Mouse (Mus musculus): ENCODE results near the gene Rab40c. TPM values are rescaled to one million over a fixed set of nuclear protein-coding genes. Genes with fewer than 3 reads are reported as not detected.

Rab40c gene
- total and polyA plus RNA-seq, 3 experiments = 9.3 to 12.4 (median 10.8) TPM

DNA sequence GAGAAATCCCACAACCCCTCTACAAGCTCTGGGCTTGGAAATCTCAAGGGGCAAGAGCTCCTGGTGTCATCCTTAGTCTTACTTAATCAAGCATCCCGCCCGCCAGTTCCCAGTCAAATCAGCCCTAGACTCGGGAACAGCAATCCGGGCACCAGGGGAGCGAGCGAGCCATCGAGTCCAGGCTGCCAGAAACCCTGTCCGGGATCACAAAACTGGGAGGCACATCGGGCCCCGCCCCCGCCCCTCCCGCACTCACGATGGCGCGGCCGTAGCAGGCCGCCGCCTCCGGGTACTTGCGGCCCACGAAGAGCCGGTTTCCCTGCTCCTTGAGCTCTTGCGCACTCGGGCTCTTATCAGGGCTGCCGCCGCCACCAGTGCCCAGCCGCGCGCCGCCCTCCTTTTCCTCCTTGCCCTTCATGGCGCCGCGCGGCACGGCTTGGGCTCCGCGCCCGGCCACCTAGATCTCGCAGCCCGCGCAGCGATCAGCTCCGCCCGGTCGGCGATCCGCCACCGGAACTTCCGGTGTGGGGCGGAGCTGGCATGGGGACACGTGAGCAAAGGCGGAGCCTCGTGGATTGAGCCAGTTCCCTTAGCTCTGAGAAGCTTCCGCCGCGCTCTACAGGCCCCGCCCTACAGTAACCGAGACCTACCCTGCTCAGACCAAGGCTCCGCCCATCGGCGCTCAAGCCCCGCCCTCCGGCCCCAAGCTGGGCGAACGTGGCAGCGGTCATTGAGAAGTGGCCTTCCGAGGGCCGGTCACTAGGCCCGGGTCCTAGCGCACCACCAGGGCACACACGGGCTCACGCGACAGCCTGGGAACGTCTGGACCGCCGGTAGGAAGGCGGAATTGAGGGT is 86.9 kb downstream of the Rab40c start:
- H3K4me1 ChIP-seq (ENCODE audit: insufficient read depth, low read depth, low read length) = peaks cover 83% of the 10 kb centered on the region
- ATAC-seq (ENCODE audit: extremely low read depth, insufficient number of reproducible peaks, low FRiP score, poor library complexity, severe bottlenecking) (peak; percentile 92), DNase-seq (ENCODE audit: low spot score) (peak; percentile 99)
- peak overlapping the region; percentile 81 for H3K4me3 ChIP-seq (ENCODE audit: low read depth, low read length)
- no peaks in the 10 kb centered on the region for H3K27me3 ChIP-seq (ENCODE audit: insufficient read depth, low read length)
- peaks cover 85% of the 10 kb centered on the region for H3K36me3 ChIP-seq (replicated peaks)
- TF ChIP-seq GATA1 (IDR thresholded peaks at IDR 0.05; ENCODE audit: borderline replicate concordance, low read length) = no peak
- no peak for TF ChIP-seq CTCF (IDR thresholded peaks at IDR 0.05; ENCODE audit: low read depth, low read length)
- TF ChIP-seq TAL1 (conservative IDR thresholded peaks at IDR 0.05; ENCODE audit: low read depth, low read length) = no peak
- no peak for TF ChIP-seq POLR2AphosphoS5 (IDR thresholded peaks at IDR 0.05; ENCODE audit: insufficient replicate concordance, low read depth, low read length)
- TF ChIP-seq GATA2 (IDR thresholded peaks at IDR 0.05; ENCODE audit: borderline replicate concordance, low read depth, low read length) = no peak
- H3K9me3 ChIP-seq (replicated peaks) = no peaks in the 10 kb centered on the region

Other genes with a start within 250 kb of the Rab40c start
Only the 20 nearest of the 32 such genes appear.
- 7.0 and 11.7 TPM in 2 replicates for gene Haghl, start 134.1 kb downstream of the Rab40c start, total RNA-seq (2014; fragmentation: Nextera tagmentation)
- gene Haghl, start 134.1 kb downstream of the Rab40c start, total RNA-seq (2017) = 15.5 and 17.1 TPM in 2 replicates
- 15.4 and 17.1 TPM in 2 replicates for gene Haghl, start 134.1 kb downstream of the Rab40c start, polyA plus RNA-seq (2012)
- gene Ccdc78, start 133.1 kb downstream of the Rab40c start, total RNA-seq (2014; fragmentation: Nextera tagmentation) = not detected in 2 replicates
- gene Ccdc78, start 133.1 kb downstream of the Rab40c start, total RNA-seq (2017) = 0.06 and 0.22 TPM in 2 replicates
- gene Ccdc78, start 133.1 kb downstream of the Rab40c start, polyA plus RNA-seq (2012) = 0.05 TPM in 1 of 2 replicates, not detected in the other
- 24.1 and 24.8 TPM in 2 replicates for gene Fam173a, start 126.8 kb downstream of the Rab40c start, total RNA-seq (2014; fragmentation: Nextera tagmentation)
- 45.1 and 50.5 TPM in 2 replicates for gene Fam173a, start 126.8 kb downstream of the Rab40c start, total RNA-seq (2017)
- gene Fam173a, start 126.8 kb downstream of the Rab40c start, polyA plus RNA-seq (2012) = 16.1 and 20.5 TPM in 2 replicates
- gene AC134908.4, start 124.1 kb downstream of the Rab40c start, total RNA-seq (2014; fragmentation: Nextera tagmentation) = not detected in 2 replicates
- gene AC134908.4, start 124.1 kb downstream of the Rab40c start, total RNA-seq (2017) = not detected in 2 replicates
- not detected in 2 replicates for gene AC134908.4, start 124.1 kb downstream of the Rab40c start, polyA plus RNA-seq (2012)
- gene Metrn, start 122.6 kb downstream of the Rab40c start, total RNA-seq (2014; fragmentation: Nextera tagmentation) = 15.3 and 19.7 TPM in 2 replicates
- 22.3 and 36.9 TPM in 2 replicates for gene Metrn, start 122.6 kb downstream of the Rab40c start, total RNA-seq (2017)
- gene Metrn, start 122.6 kb downstream of the Rab40c start, polyA plus RNA-seq (2012) = 129 and 172 TPM in 2 replicates
- gene Fbxl16, start 110.6 kb downstream of the Rab40c start, total RNA-seq (2014; fragmentation: Nextera tagmentation) = not detected in 2 replicates
- 0.05 TPM in 1 of 2 replicates, not detected in the other for gene Fbxl16, start 110.6 kb downstream of the Rab40c start, total RNA-seq (2017)
- gene Fbxl16, start 110.6 kb downstream of the Rab40c start, polyA plus RNA-seq (2012) = 0.01 and 0.03 TPM in 2 replicates
- 13.8 and 13.9 TPM in 2 replicates for gene Wdr24, start 96.1 kb downstream of the Rab40c start, total RNA-seq (2014; fragmentation: Nextera tagmentation)
- 23.5 and 25.8 TPM in 2 replicates for gene Wdr24, start 96.1 kb downstream of the Rab40c start, total RNA-seq (2017)
- gene Wdr24, start 96.1 kb downstream of the Rab40c start, polyA plus RNA-seq (2012) = 4.8 and 8.6 TPM in 2 replicates
- 0.90 and 1.9 TPM in 2 replicates for gene Jmjd8, start 90.9 kb downstream of the Rab40c start, total RNA-seq (2014; fragmentation: Nextera tagmentation)
- gene Jmjd8, start 90.9 kb downstream of the Rab40c start, total RNA-seq (2017) = 1.9 and 2.0 TPM in 2 replicates
- gene Jmjd8, start 90.9 kb downstream of the Rab40c start, polyA plus RNA-seq (2012) = 0.08 and 0.11 TPM in 2 replicates
- gene Stub1, start 86.3 kb downstream of the Rab40c start, total RNA-seq (2014; fragmentation: Nextera tagmentation) = 29.1 and 30.1 TPM in 2 replicates
- 90.8 and 97.3 TPM in 2 replicates for gene Stub1, start 86.3 kb downstream of the Rab40c start, total RNA-seq (2017)
- 70.9 and 81.7 TPM in 2 replicates for gene Stub1, start 86.3 kb downstream of the Rab40c start, polyA plus RNA-seq (2012)
- 4.8 and 5.5 TPM in 2 replicates for gene Rhbdl1, start 82.4 kb downstream of the Rab40c start, total RNA-seq (2014; fragmentation: Nextera tagmentation)
- gene Rhbdl1, start 82.4 kb downstream of the Rab40c start, total RNA-seq (2017) = 0.87 and 1.4 TPM in 2 replicates
- 2.7 and 3.1 TPM in 2 replicates for gene Rhbdl1, start 82.4 kb downstream of the Rab40c start, polyA plus RNA-seq (2012)
- 1.1 and 2.9 TPM in 2 replicates for gene Gm20683, start 78.0 kb downstream of the Rab40c start, total RNA-seq (2014; fragmentation: Nextera tagmentation)
- 3.0 and 3.1 TPM in 2 replicates for gene Gm20683, start 78.0 kb downstream of the Rab40c start, total RNA-seq (2017)
- gene Gm20683, start 78.0 kb downstream of the Rab40c start, polyA plus RNA-seq (2012) = 9.7 and 12.4 TPM in 2 replicates
- gene Rhot2, start 74.9 kb downstream of the Rab40c start, total RNA-seq (2014; fragmentation: Nextera tagmentation) = 31.2 and 41.2 TPM in 2 replicates
- gene Rhot2, start 74.9 kb downstream of the Rab40c start, total RNA-seq (2017) = 17.7 and 20.0 TPM in 2 replicates
- 142 and 151 TPM in 2 replicates for gene Rhot2, start 74.9 kb downstream of the Rab40c start, polyA plus RNA-seq (2012)
- 14.6 and 42.2 TPM in 2 replicates for gene Wdr90, start 58.2 kb downstream of the Rab40c start, total RNA-seq (2014; fragmentation: Nextera tagmentation)
- 11.8 and 14.2 TPM in 2 replicates for gene Wdr90, start 58.2 kb downstream of the Rab40c start, total RNA-seq (2017)
- 9.0 and 17.0 TPM in 2 replicates for gene Wdr90, start 58.2 kb downstream of the Rab40c start, polyA plus RNA-seq (2012)
- 8.2 and 8.7 TPM in 2 replicates for gene Mcrip2, start 51.0 kb downstream of the Rab40c start, total RNA-seq (2014; fragmentation: Nextera tagmentation)
- 4.4 and 9.4 TPM in 2 replicates for gene Mcrip2, start 51.0 kb downstream of the Rab40c start, total RNA-seq (2017)
- gene Mcrip2, start 51.0 kb downstream of the Rab40c start, polyA plus RNA-seq (2012) = 77.6 and 103 TPM in 2 replicates
- 13.9 and 19.0 TPM in 2 replicates for gene Mettl26, start 44.7 kb downstream of the Rab40c start, total RNA-seq (2014; fragmentation: Nextera tagmentation)
- 12.4 and 16.7 TPM in 2 replicates for gene Mettl26, start 44.7 kb downstream of the Rab40c start, total RNA-seq (2017)
- gene Mettl26, start 44.7 kb downstream of the Rab40c start, polyA plus RNA-seq (2012) = 30.2 and 34.4 TPM in 2 replicates
- 1.1 and 1.4 TPM in 2 replicates for gene Wfikkn1, start 38.9 kb downstream of the Rab40c start, total RNA-seq (2014; fragmentation: Nextera tagmentation)
- gene Wfikkn1, start 38.9 kb downstream of the Rab40c start, total RNA-seq (2017) = 0.55 and 0.58 TPM in 2 replicates
- 0.51 and 0.57 TPM in 2 replicates for gene Wfikkn1, start 38.9 kb downstream of the Rab40c start, polyA plus RNA-seq (2012)
- gene Pigq, start 25.2 kb upstream of the Rab40c start, total RNA-seq (2014; fragmentation: Nextera tagmentation) = 116 and 431 TPM in 2 replicates
- 41.4 and 42.1 TPM in 2 replicates for gene Pigq, start 25.2 kb upstream of the Rab40c start, total RNA-seq (2017)
- 81.8 and 136 TPM in 2 replicates for gene Pigq, start 25.2 kb upstream of the Rab40c start, polyA plus RNA-seq (2012)
- gene Nhlrc4, start 25.2 kb upstream of the Rab40c start, total RNA-seq (2014; fragmentation: Nextera tagmentation) = 0.38 and 1.7 TPM in 2 replicates
- gene Nhlrc4, start 25.2 kb upstream of the Rab40c start, total RNA-seq (2017) = 0.33 TPM in 1 of 2 replicates, not detected in the other
- gene Nhlrc4, start 25.2 kb upstream of the Rab40c start, polyA plus RNA-seq (2012) = 1.1 and 2.7 TPM in 2 replicates
- gene A930017K11Rik, start 32.8 kb upstream of the Rab40c start, total RNA-seq (2014; fragmentation: Nextera tagmentation) = not detected in 2 replicates
- 0.06 TPM in 1 of 2 replicates, not detected in the other for gene A930017K11Rik, start 32.8 kb upstream of the Rab40c start, total RNA-seq (2017)
- gene A930017K11Rik, start 32.8 kb upstream of the Rab40c start, polyA plus RNA-seq (2012) = 0.03 and 0.07 TPM in 2 replicates
- gene Capn15, start 66.1 kb upstream of the Rab40c start, total RNA-seq (2014; fragmentation: Nextera tagmentation) = 14.6 and 17.3 TPM in 2 replicates
- gene Capn15, start 66.1 kb upstream of the Rab40c start, total RNA-seq (2017) = 2.8 and 3.2 TPM in 2 replicates
- 41.6 and 47.8 TPM in 2 replicates for gene Capn15, start 66.1 kb upstream of the Rab40c start, polyA plus RNA-seq (2012)

Measured in G1E (cell line).